Mouse (Mus musculus) liver, adult (tissue): Measurements from ENCODE around the gene Fndc3b.

Source experiments
- GATA4 ChIP-seq: IDR thresholded peaks from 2 replicates; pipeline ENCODE4 v1.6.1; 2014; ENCODE audit warnings: mild to moderate bottlenecking, low read length; ENCODE audit not compliant: insufficient replicate concordance

The Fndc3b gene

GRCm38 (mm10) chr3:27694586-27694985, 16.5 kb downstream of the Fndc3b start:
- no peak for TF ChIP-seq GATA4

- TF ChIP-seq GATA4: no peak
Observed at GRCm38 (mm10) chr3:27694111-27694510, 17.0 kb downstream of the Fndc3b start.

GRCm38 (mm10) chr3:27691486-27692160, 19.5 kb downstream of the Fndc3b start:
- TF ChIP-seq GATA4: no peak

GRCm38 (mm10) chr3:27690030-27690429, 21.1 kb downstream of the Fndc3b start:
- TF ChIP-seq GATA4: no peak; the same call in 1 of the 2 replicates

GRCm38 (mm10) chr3:27689149-27689865, 21.8 kb downstream of the Fndc3b start:
- peak; percentile 48; the same call in 1 of the 2 replicates for TF ChIP-seq GATA4

GRCm38 (mm10) chr3:27686732-27687491, 24.2 kb downstream of the Fndc3b start:
- no peak for TF ChIP-seq GATA4

- TF ChIP-seq GATA4: no peak
Observed at GRCm38 (mm10) chr3:27685650-27686208, 25.4 kb downstream of the Fndc3b start.

GRCm38 (mm10) chr3:27685134-27685533, 26.0 kb downstream of the Fndc3b start:
- no peak for TF ChIP-seq GATA4

- no peak for TF ChIP-seq GATA4
Observed at GRCm38 (mm10) chr3:27683374-27683773, 27.7 kb downstream of the Fndc3b start.

- TF ChIP-seq GATA4: no peak
Observed at GRCm38 (mm10) chr3:27677574-27677973, 33.5 kb downstream of the Fndc3b start.

GRCm38 (mm10) chr3:27673660-27674059, 37.4 kb downstream of the Fndc3b start:
- no peak for TF ChIP-seq GATA4

- TF ChIP-seq GATA4: no peak
Observed at GRCm38 (mm10) chr3:27670416-27670815, 40.7 kb downstream of the Fndc3b start.

- TF ChIP-seq GATA4: no peak
Observed at GRCm38 (mm10) chr3:27667280-27667679, 43.8 kb downstream of the Fndc3b start.

GRCm38 (mm10) chr3:27665338-27665737, 45.8 kb downstream of the Fndc3b start:
- TF ChIP-seq GATA4: no peak

GRCm38 (mm10) chr3:27663221-27663620, 47.9 kb downstream of the Fndc3b start:
- no peak for TF ChIP-seq GATA4

- TF ChIP-seq GATA4: no peak
Observed at GRCm38 (mm10) chr3:27658198-27658763, 52.8 kb downstream of the Fndc3b start.
